Mouse (Mus musculus) spleen, adult 2 months (tissue): ENCODE measurements at regions not wholly inside any gene's neighbourhood (a gene's known extent, or its start where the extent isn't known, plus 50 kb on each side); places are given as distances from the start of the nearest gene placed in this dataset.
"Not testable (repeated sequence)": the region's sequence is repeated elsewhere in the genome, so short reads cannot be mapped to it uniquely, and the experiment has no call there.

Experiments used
- CTCF ChIP-seq: fragments of 200-500 bp; IDR thresholded peaks from 2 replicates; pipeline ENCODE4 v1.5.1; 2011; ENCODE audit warnings: mild to moderate bottlenecking, inconsistent platforms; ENCODE audit not compliant: insufficient read depth, insufficient read length, insufficient replicate concordance; ENCODE audit errors: extremely low read depth
- POLR2A ChIP-seq: fragments of 200-500 bp; IDR thresholded peaks from 2 replicates; pipeline ENCODE4 v1.6.1; 2011; ENCODE audit warnings: low read depth, low read length, inconsistent platforms

GRCm38 (mm10) chr12:22951956-22952355 is 828.1 kb downstream of the Gm10330 start:
- not testable (repeated sequence) for TF ChIP-seq CTCF, POLR2A
